Mouse (Mus musculus) midbrain, embryonic 13.5 days (tissue): Measurements from ENCODE around the gene Gm20792. TPM values are rescaled to one million over a fixed set of nuclear protein-coding genes. Genes with fewer than 3 reads are reported as not detected.
"Not testable (repeated sequence)": the region's sequence is repeated elsewhere in the genome, so short reads cannot be mapped to it uniquely, and the experiment has no call there.

Experiments used
- ATAC-seq: fragments of 200-750 bp; cut with Nextera tagmentation; 2 replicates; pipeline ENCODE4 v1.8.0; 2017; ENCODE audit warnings: mild to moderate bottlenecking, moderate TSS enrichment, moderate library complexity
- H3K27ac ChIP-seq: fragments of 300-500 bp; sonication (generic); 2 replicates; pipeline ENCODE4 v1.5.1; 2015; ENCODE audit warnings: inconsistent platforms, mild to moderate bottlenecking, moderate library complexity
- H3K27me3 ChIP-seq: fragments of 300-500 bp; sonication (generic); 2 replicates; pipeline ENCODE4 v1.6.1; 2015; ENCODE audit warnings: mild to moderate bottlenecking, inconsistent platforms
- H3K36me3 ChIP-seq: fragments of 300-500 bp; sonication (generic); 2 replicates; pipeline ENCODE4 v1.6.1; 2015; ENCODE audit warnings: mild to moderate bottlenecking, inconsistent platforms
- H3K4me1 ChIP-seq: fragments of 300-500 bp; sonication (generic); replicated peaks from 2 replicates; pipeline ENCODE4 v1.6.1; 2015; ENCODE audit warnings: inconsistent platforms
- H3K4me2 ChIP-seq: fragments of 300-500 bp; sonication (generic); replicated peaks from 2 replicates; pipeline ENCODE4 v1.6.1; 2015; ENCODE audit warnings: moderate library complexity, mild to moderate bottlenecking, inconsistent platforms
- H3K4me3 ChIP-seq: fragments of 300-500 bp; sonication (generic); replicated peaks from 2 replicates; pipeline ENCODE4 v1.5.1; 2015; ENCODE audit warnings: mild to moderate bottlenecking, inconsistent platforms
- H3K9ac ChIP-seq: fragments of 300-500 bp; sonication (generic); replicated peaks from 2 replicates; pipeline ENCODE4 v1.6.1; 2015; ENCODE audit warnings: mild to moderate bottlenecking, inconsistent platforms
- H3K9me3 ChIP-seq: fragments of 300-500 bp; sonication (generic); 2 replicates; pipeline ENCODE4 v1.6.1; 2016; ENCODE audit warnings: mild to moderate bottlenecking, inconsistent platforms
- WGBS: fragments of 180-500 bp; shearing (Covaris S2); methylation state at CpG from one replicate; pipeline ENCODE4 v1.1.7; 2015; 5-methylcytosine and 5-hydroxymethylcytosine counted together
- polyA plus RNA-seq: library from polyadenylated mRNA; unstranded; fragments of >200 nt; fragmentation: Nextera tagmentation; extraction: Ambion mirVana; gene quantifications from 2 replicates; pipeline ENCODE4 v1.2.1, GENCODE M21; 2015

The Gm20792 gene
- polyA plus RNA-seq, result not detected in 2 replicates

GRCm38 (mm10) chrY:48311555-48311954, at the start of gene Gm20792:
TSS of gene Gm20792 (plus strand) at chrY:48311855.
- no CpG with 5 or more reads among the region's 8 CpGs for WGBS
- ATAC-seq, result not testable (repeated sequence)

More at GRCm38 (mm10) chrY:48311555-48311954, at the start of gene Gm20792:
- H3K4me2 ChIP-seq, H3K36me3 ChIP-seq, H3K27me3 ChIP-seq, H3K9ac ChIP-seq, H3K9me3 ChIP-seq, H3K4me3 ChIP-seq, H3K4me1 ChIP-seq, H3K27ac ChIP-seq: not testable (repeated sequence)
